Mouse (Mus musculus): ENCODE data around the gene Fos. TPM values are rescaled to one million over a fixed set of nuclear protein-coding genes. Genes with fewer than 3 reads are reported as not detected.
A peak's percentile ranks its signal among the peaks of the same experiment; 100 is the strongest.

Fos gene
- polyA plus RNA-seq, 1 experiment from 2014 or later: 3.8 TPM

DNA sequence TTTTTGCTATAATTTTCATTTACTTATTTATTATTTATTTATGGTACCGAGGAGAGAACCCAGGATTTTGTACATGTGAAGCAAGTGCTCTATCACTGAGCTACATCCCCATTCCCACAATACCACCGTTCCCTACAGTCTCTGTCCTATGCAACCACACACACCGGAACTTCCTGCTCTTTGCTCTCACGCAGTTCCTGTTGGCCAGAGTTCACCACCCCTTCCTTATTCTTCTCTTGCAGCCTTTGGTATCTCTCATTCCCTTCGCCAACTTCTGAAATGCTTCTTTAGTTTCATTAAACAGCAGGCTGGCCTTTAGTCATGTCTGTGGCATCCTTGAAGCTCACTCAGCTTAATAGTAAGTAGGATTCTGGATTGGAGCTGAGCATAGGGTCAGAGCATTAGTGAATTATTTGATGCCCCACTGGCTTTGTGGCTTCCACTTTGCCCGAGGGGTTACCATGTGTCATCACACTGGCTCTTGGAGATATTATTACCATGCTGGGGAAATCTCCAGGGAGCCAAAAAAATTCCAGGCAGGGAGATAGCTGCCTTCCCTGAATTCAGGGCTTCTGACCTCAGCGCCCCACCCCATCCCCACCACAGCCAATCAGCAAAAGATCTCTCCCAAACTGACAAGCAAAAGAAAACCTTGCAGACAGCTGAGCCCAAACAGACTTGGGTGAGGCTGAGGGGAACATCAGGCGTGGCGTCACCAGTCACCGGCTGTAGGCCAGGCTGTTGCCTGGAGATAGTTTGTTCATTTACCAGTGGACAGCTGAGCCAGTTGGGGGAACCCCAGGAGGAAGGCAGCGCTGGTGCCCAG lies 23.8 kb downstream of the Fos start:
- no peak overlapping the region for H3K27ac ChIP-seq (ENCODE audit: low read depth)
- H3K9me3 ChIP-seq (ENCODE audit: low read depth, low read length): 0 out of 2 replicates have a peak, but pooled peaks cover 6% of the 10 kb centered on the region
- no peak overlapping the region for H3K4me3 ChIP-seq (ENCODE audit: low read depth, low read length)
- WGBS: 52% methylated on average over 11 of the region's 11 CpGs
- ATAC-seq (ENCODE audit: insufficient read depth) (0 out of 2 replicates have a peak, but pooled peaks have one; percentile 40), DNase-seq (peak; percentile 24)
- TF ChIP-seq CTCF (IDR thresholded peaks at IDR 0.05; ENCODE audit: low read depth): no peak
- H3K27me3 ChIP-seq (ENCODE audit: insufficient read depth, low read length): no peaks in the 10 kb centered on the region
- no peaks in the 10 kb centered on the region for H3K36me3 ChIP-seq (ENCODE audit: insufficient read depth)
- no peaks in the 10 kb centered on the region for H3K4me1 ChIP-seq (ENCODE audit: insufficient read depth)
- no peak overlapping the region for H3K4me2 ChIP-seq
- no peak overlapping the region for H3K9ac ChIP-seq

DNA sequence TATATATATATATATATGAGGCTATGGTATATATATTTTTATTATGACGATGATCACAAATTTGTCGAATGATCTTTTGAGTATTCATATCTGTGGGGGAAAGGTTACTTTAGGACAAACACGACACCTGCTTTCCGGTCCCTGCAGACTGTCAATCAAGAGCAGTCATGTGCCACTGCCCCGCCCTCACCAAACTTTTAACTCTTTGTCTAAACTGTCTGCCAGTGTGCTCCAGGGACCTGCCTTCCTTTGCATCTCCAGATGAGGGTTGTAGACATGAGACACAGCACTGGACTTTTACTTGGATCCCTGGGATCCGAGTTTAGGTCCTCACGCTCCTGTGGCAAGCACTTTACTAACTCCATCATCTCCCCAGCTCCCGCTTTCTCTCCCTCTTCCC lies 25.3 kb downstream of the Fos start:
- 0 out of 2 replicates have a peak, but pooled peaks cover 6% of the 10 kb centered on the region for H3K9me3 ChIP-seq (ENCODE audit: low read depth, low read length)
- H3K36me3 ChIP-seq (ENCODE audit: insufficient read depth): no peaks in the 10 kb centered on the region
- no peaks in the 10 kb centered on the region for H3K4me1 ChIP-seq (ENCODE audit: insufficient read depth)
- no peak overlapping the region for H3K4me2 ChIP-seq
- no peak for ATAC-seq (ENCODE audit: insufficient read depth)
- no peak overlapping the region for H3K27ac ChIP-seq (ENCODE audit: low read depth)
- H3K4me3 ChIP-seq (ENCODE audit: low read depth, low read length): no peak overlapping the region
- TF ChIP-seq CTCF (IDR thresholded peaks at IDR 0.05; ENCODE audit: low read depth): no peak
- no peaks in the 10 kb centered on the region for H3K27me3 ChIP-seq (ENCODE audit: insufficient read depth, low read length)
- no peak overlapping the region for H3K9ac ChIP-seq
- DNase-seq: no peak
- WGBS: 63% methylated on average over 8 of the region's 8 CpGs

DNA sequence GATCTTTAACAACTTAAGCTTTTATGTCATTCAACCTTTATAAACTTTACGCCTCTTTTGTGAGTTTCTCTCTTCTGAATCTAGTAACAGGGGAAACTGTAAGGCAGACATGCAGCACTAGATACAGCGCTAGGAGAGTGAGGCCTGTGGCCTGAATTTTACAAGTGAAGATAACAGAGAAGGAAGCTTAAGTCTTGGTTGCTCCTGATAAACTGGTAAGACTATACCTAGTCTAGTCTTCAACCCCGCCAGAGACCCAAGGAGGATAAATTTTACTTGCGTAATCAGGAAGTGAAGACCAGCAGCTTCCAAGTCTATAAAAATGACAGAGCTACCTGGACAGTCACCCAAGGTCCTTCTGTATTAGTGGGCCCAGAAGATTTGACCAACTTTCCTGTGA lies 29.0 kb downstream of the Fos start:
- H3K4me1 ChIP-seq (ENCODE audit: insufficient read depth): no peaks in the 10 kb centered on the region

DNA sequence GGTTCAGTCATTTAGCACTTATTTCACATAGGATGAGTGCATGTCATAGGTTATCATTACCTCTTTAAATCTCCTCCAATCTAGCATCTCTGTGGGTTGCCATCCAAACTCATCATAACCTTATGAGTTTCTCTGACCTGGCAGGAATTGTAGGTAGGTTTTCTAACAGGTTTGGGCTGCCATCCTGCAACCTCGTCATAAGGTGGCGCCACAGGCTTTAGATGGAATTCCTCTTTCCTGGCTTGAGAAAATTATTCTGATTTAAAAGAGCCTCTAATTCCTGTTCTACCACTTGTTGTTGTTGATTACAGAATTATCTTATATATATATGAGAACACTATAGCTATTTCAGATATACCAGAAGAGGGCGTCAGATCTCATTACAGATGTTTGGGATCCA lies 34.5 kb downstream of the Fos start:
- WGBS: 18% methylated on average over 3 of the region's 3 CpGs
- TF ChIP-seq CTCF (IDR thresholded peaks at IDR 0.05; ENCODE audit: low read depth): peak; percentile 67
- no peak for ATAC-seq (ENCODE audit: insufficient read depth)
- DNase-seq: peak; percentile 62
- Histone ChIP-seq H3K4me2 (no peak overlapping the region), H3K27ac (ENCODE audit: low read depth) (no peak overlapping the region), H3K36me3 (ENCODE audit: insufficient read depth) (no peaks in the 10 kb centered on the region), H3K9me3 (ENCODE audit: low read depth, low read length) (no peaks in the 10 kb centered on the region; the same call in 1 of the 2 replicates), H3K4me3 (ENCODE audit: low read depth, low read length) (no peak overlapping the region), H3K9ac (no peak overlapping the region), H3K4me1 (ENCODE audit: insufficient read depth) (no peaks in the 10 kb centered on the region), H3K27me3 (ENCODE audit: insufficient read depth, low read length) (no peaks in the 10 kb centered on the region)

More for the DNA sequence above, 29.0 kb downstream of the Fos start:
- ATAC-seq (ENCODE audit: insufficient read depth): no peak
- Histone ChIP-seq H3K27me3 (ENCODE audit: insufficient read depth, low read length) (no peaks in the 10 kb centered on the region), H3K4me3 (ENCODE audit: low read depth, low read length) (no peak overlapping the region), H3K4me2 (no peak overlapping the region), H3K27ac (ENCODE audit: low read depth) (no peak overlapping the region), H3K9ac (no peak overlapping the region), H3K9me3 (ENCODE audit: low read depth, low read length) (peaks cover 6% of the 10 kb centered on the region; the same call in 1 of the 2 replicates), H3K36me3 (ENCODE audit: insufficient read depth) (no peaks in the 10 kb centered on the region)
- DNase-seq: no peak
- 94% methylated on average over 4 of the region's 4 CpGs for WGBS
- TF ChIP-seq CTCF (IDR thresholded peaks at IDR 0.05; ENCODE audit: low read depth): no peak

DNA sequence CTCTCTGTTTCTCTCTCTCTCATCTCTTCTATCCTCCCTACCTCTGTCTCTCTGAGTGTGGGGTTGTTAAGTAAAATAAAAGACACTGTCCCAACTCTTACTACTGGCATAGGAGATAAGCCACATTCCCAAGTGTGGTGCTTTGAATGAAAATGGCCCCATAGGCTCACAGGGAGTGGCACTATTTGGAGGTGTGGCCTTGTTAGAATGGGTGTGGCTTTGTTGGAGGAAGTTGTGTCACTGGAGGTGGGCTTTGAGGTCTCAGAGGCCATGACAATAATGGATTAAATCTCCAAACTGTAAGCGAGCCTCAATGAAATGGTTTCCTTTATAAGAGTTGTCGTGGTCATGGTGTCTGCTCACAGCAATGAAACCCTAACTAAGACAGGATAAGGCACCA lies 36.3 kb downstream of the Fos start:
- Histone ChIP-seq H3K4me3 (ENCODE audit: low read depth, low read length) (no peak overlapping the region), H3K27me3 (ENCODE audit: insufficient read depth, low read length) (no peaks in the 10 kb centered on the region), H3K9ac (no peak overlapping the region), H3K4me1 (ENCODE audit: insufficient read depth) (no peaks in the 10 kb centered on the region), H3K36me3 (ENCODE audit: insufficient read depth) (no peaks in the 10 kb centered on the region), H3K4me2 (no peak overlapping the region), H3K27ac (ENCODE audit: low read depth) (no peak overlapping the region), H3K9me3 (ENCODE audit: low read depth, low read length) (no peaks in the 10 kb centered on the region; the same call in 1 of the 2 replicates)
- 88% methylated on average over 2 of the region's 2 CpGs for WGBS
- DNase-seq (no peak), ATAC-seq (ENCODE audit: insufficient read depth) (no peak)
- TF ChIP-seq CTCF (IDR thresholded peaks at IDR 0.05; ENCODE audit: low read depth): no peak

DNA sequence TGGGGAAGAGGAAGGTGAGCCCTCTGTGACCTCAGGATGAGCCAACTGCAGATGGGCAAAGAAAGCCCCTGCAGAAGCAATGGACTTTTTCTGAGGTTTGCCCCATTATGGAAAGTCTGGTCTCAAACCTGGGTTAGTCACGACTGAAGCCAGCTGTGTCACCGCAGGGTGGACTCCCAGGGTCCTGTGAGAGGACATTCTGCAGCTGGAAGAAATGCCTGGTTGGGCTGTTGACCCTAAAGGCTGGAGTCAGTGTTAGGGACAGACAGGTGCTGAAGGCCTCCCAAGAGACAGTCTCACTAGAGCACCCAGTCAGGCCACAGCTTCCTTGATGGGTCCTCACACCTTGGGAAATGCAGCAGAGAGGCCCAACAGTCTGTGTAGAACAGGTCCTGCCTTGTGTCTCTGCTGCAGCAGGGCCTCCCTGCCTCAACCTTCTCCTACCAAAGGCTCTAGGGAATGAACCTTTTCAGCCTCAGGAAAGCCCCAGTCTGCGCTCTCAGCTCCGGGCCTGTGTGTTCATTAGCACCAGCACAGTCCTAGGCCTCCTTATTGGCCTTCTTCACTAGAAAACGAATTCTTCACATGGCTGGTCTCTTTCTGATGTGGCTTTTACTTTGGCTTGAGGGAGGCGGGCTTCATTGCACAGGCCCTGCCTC lies 40.2 kb downstream of the Fos start:
- H3K27me3 ChIP-seq (ENCODE audit: insufficient read depth, low read length): no peaks in the 10 kb centered on the region
- no peaks in the 10 kb centered on the region for H3K36me3 ChIP-seq (ENCODE audit: insufficient read depth)
- DNase-seq: no peak
- H3K9ac ChIP-seq: no peak overlapping the region
- WGBS: 78% methylated on average over 6 of the region's 6 CpGs
- no peak overlapping the region for H3K27ac ChIP-seq (ENCODE audit: low read depth)
- no peak for TF ChIP-seq CTCF (IDR thresholded peaks at IDR 0.05; ENCODE audit: low read depth)
- no peak for ATAC-seq (ENCODE audit: insufficient read depth)
- H3K4me1 ChIP-seq (ENCODE audit: insufficient read depth): no peaks in the 10 kb centered on the region
- no peak overlapping the region for H3K4me3 ChIP-seq (ENCODE audit: low read depth, low read length)
- H3K4me2 ChIP-seq: no peak overlapping the region
- H3K9me3 ChIP-seq (ENCODE audit: low read depth, low read length): no peaks in the 10 kb centered on the region

DNA sequence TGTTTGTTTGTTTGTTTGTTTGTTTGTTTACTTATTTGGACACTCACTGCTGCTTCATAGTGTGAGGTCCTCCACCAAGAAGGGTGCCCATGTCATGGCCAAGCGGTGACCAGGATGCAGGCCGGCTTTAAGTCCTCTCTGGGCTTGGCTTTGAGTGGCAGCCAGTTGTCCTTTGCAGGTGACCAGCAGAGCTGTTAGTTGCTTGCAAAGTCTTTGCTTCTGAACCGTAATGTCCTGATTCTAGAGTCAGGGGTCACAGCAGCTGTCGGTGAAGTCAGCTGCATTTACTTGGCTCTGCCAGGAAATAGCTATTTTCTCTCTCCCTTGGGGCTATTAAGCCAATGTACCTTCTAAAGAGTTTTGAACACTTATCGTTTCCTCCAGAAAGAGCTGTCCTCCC lies 41.3 kb downstream of the Fos start:
- Histone ChIP-seq H3K27ac (ENCODE audit: low read depth) (no peak overlapping the region), H3K9me3 (ENCODE audit: low read depth, low read length) (no peaks in the 10 kb centered on the region), H3K4me1 (ENCODE audit: insufficient read depth) (no peaks in the 10 kb centered on the region), H3K36me3 (ENCODE audit: insufficient read depth) (no peaks in the 10 kb centered on the region), H3K27me3 (ENCODE audit: insufficient read depth, low read length) (no peaks in the 10 kb centered on the region), H3K4me3 (ENCODE audit: low read depth, low read length) (no peak overlapping the region), H3K9ac (no peak overlapping the region), H3K4me2 (no peak overlapping the region)
- no peak for DNase-seq
- WGBS: 64% methylated on average over 5 of the region's 5 CpGs
- no peak for ATAC-seq (ENCODE audit: insufficient read depth)
- TF ChIP-seq CTCF (IDR thresholded peaks at IDR 0.05; ENCODE audit: low read depth): no peak
